Mouse (Mus musculus): Measurements from ENCODE around the gene Gm21992. TPM values are rescaled to one million over a fixed set of nuclear protein-coding genes. Genes with fewer than 3 reads are reported as not detected.

Gm21992 gene
- total RNA-seq, 2 experiments from 2014 or later, result 11.3 to 14.0 TPM

- intact Hi-C loops (cut with DNase I), result no loop called here
- TF ChIP-seq CTCF (IDR thresholded peaks at IDR 0.05), result no peak
- DNase-seq, result no peak
- no peak overlapping the region for H3K4me3 ChIP-seq
- H3K27ac ChIP-seq, result no peak overlapping the region
These were observed 94.7 kb downstream of the Gm21992 start for GRCm38 (mm10) chr19:4716756-4717155.

DNA sequence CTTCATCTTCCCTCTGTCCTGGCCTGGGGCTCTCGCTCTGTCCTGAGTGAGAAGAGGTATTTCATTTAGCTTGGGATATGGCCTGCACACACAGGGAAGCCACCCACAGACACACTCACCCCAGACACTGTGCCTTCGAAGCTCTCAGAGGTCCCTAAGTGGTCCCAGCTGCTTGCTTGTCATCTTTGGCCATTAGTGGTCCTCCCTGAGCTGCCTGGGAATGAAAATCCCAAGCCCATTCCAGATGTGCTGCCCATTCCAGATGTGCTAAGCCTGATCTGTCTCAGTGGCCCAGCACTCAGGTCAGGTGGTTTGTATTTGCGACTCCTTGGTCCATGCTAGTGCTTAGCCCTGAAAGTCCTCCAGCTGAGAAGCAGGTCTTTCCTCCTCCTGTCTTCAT lies 97.5 kb downstream of the Gm21992 start:
- no peak overlapping the region for H3K27ac ChIP-seq
- no peak for TF ChIP-seq CTCF (IDR thresholded peaks at IDR 0.05)
- intact Hi-C loops (cut with DNase I), result no loop called here
- no peak for DNase-seq
- no peak overlapping the region for H3K4me3 ChIP-seq

GRCm38 (mm10) chr19:4712781-4713526 lies 98.5 kb downstream of the Gm21992 start:
- TF ChIP-seq CTCF (IDR thresholded peaks at IDR 0.05), result no peak
- no peak for DNase-seq
- Histone ChIP-seq H3K4me3 (peak overlapping the region; percentile 68), H3K27ac (no peak overlapping the region)
- intact Hi-C loops (cut with DNase I), result no loop called here

DNA sequence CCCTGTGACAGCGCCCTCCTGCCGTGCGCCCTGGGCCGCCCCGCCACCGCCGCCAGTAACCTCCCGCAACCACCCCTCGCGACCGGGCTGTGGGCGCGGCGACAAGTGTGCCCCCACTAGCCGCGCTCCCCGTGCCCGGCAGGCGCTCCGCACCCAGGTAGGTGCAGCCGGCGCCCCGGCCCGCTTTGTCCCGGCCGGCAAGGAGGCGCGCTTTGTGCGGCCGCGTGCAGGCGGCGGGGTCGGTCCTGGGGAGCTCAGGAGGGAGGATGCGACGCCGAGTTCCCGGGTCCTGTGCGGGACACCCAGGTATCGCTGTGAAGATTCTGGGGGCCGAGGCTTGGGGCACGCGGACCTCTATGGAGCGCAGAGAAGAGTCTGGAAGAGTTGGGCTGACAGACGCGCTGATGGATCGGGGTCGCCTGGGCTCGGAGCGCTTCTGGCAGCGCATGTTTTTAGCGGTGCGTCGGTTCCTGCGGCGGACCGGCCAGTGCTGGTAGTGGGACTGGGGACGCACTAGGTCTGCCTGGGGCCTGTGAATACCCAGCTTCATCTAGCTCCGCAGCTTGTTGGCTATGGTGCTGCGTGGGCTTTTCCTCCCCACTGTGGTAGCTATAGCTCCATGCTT lies 99.1 kb downstream of the Gm21992 start:
- Histone ChIP-seq H3K4me3 (peak overlapping the region; percentile 68), H3K27ac (no peak overlapping the region)
- no peak for DNase-seq
- TF ChIP-seq CTCF (IDR thresholded peaks at IDR 0.05), result no peak
- intact Hi-C loops (cut with DNase I), result no loop called here

DNA sequence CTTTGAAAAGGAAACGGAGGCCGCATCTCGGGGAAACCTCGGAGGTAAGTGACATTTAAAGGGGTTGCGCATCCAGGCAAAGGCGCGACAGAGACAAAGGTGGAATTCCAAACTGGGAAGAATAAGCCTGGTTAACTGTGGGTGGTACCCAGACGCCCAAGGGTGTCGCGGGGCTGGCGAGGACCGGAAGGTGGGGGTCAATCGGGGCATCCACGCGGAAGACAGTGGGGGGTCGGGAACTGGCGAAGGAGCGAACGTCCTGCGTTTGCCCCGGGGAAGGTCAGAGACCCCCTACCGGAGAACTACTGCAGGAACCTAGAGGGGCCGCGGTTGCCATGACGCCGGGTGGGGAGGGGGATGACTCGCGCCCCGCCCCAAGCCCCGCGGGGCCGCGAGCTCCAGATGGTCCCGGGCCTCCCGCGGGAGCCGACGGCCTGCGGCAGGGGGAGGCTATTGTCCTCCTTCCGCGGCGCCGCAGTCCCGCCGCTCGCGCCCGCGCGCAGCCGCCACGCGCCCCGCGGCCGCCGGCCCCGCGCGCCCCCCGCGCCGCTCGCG lies 99.7 kb downstream of the Gm21992 start:
- DNase-seq, result no peak
- Histone ChIP-seq H3K27ac (no peak overlapping the region), H3K4me3 (peak overlapping the region; percentile 68)
- intact Hi-C loops (cut with DNase I), result no loop called here
- TF ChIP-seq CTCF (IDR thresholded peaks at IDR 0.05), result no peak

GRCm38 (mm10) chr19:4711098-4711600 lies 100.3 kb downstream of the Gm21992 start, which contains the start of gene Sptbn2:
Sptbn2 (plus strand) TSS chr19:4711167.
- intact Hi-C loops (cut with DNase I), result no loop called here
- peak within 1 kb of the TSS; percentile 68 for H3K4me3 ChIP-seq
- DNase-seq, result no peak
- no peak within 1 kb of the TSS for H3K27ac ChIP-seq
- no peak for TF ChIP-seq CTCF (IDR thresholded peaks at IDR 0.05)

GRCm38 (mm10) chr19:4708765-4709164 lies 102.6 kb downstream of the Gm21992 start:
- TF ChIP-seq CTCF (IDR thresholded peaks at IDR 0.05), result no peak
- intact Hi-C loops (cut with DNase I), result no loop called here
- Histone ChIP-seq H3K4me3 (no peak overlapping the region), H3K27ac (no peak overlapping the region)
- no peak for DNase-seq

- H3K27ac ChIP-seq, result no peak overlapping the region
- no peak for TF ChIP-seq CTCF (IDR thresholded peaks at IDR 0.05)
- intact Hi-C loops (cut with DNase I), result no loop called here
These were observed 110.2 kb downstream of the Gm21992 start for GRCm38 (mm10) chr19:4701221-4701620.

DNA sequence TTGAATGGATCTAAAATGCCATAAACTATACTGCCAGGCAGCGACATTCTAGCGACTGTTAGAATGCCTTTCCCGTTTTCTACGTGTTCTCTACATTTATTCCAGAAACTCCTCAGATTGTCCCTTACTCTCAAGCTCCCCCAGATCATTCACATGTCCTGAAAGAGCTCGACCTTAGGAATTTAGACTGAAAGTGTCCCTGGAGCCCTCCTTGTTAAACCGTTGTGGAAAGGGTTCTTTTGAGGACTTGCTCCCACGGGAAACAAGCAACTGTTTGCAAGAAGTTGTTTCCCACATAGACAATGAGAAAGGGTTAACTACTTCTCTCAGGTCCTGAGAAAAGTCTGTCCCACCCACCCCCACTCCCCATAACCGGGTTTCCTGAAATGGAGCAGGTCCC lies 110.8 kb downstream of the Gm21992 start:
- TF ChIP-seq CTCF (IDR thresholded peaks at IDR 0.05), result no peak
- Histone ChIP-seq H3K4me3 (no peak overlapping the region), H3K27ac (no peak overlapping the region)
- intact Hi-C loops (cut with DNase I), result no loop called here
- DNase-seq, result no peak

More at GRCm38 (mm10) chr19:4701221-4701620, 110.2 kb downstream of the Gm21992 start:
- H3K4me3 ChIP-seq, result no peak overlapping the region
- DNase-seq, result no peak

GRCm38 (mm10) chr19:4699821-4700220 lies 111.6 kb downstream of the Gm21992 start:
- no peak overlapping the region for H3K27ac ChIP-seq
- intact Hi-C loops (cut with DNase I), result no loop called here
- TF ChIP-seq CTCF (IDR thresholded peaks at IDR 0.05), result no peak
- DNase-seq, result no peak
- H3K4me3 ChIP-seq, result no peak overlapping the region

GRCm38 (mm10) chr19:4698856-4699255 lies 112.6 kb downstream of the Gm21992 start:
- intact Hi-C loops (cut with DNase I), result no loop called here

DNA sequence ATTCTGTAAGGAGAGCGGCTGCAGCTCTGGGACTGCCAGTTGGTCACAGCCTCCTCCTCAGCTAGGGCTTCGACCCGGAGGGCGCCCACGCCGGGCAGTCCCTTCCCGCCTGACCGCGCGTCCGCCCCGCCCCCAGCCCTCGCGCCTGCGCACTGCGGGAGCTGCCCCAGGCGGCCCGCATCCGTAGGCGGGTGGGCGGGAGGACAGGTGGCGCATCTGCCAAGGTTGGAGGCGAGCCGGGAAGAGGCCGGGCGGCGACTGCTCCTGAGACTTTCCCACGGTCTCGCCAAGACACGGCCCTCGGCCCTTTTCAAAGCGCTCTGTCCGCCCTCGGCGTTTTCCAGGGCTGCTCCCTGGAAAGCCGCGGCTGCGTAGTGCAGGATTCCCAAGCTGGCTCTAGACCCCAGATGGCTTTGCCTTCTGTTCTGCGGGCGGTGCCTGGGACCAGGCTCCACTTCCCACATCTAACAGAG lies 113.2 kb downstream of the Gm21992 start, which contains the start of gene Gm960:
Gene Gm960, minus strand, starts transcription at position 464 of the 473 bp plus-strand sequence.
- intact Hi-C loops (cut with DNase I), result no loop called here
- peak within 1 kb of the TSS; percentile 43; the same call in 1 of the 2 replicates for H3K27ac ChIP-seq
- peak; percentile 81 for DNase-seq
- no peak for TF ChIP-seq CTCF (IDR thresholded peaks at IDR 0.05)
- H3K4me3 ChIP-seq, result peak within 1 kb of the TSS; percentile 71

More at GRCm38 (mm10) chr19:4698856-4699255, 112.6 kb downstream of the Gm21992 start:
- Histone ChIP-seq H3K27ac (no peak overlapping the region), H3K4me3 (peak overlapping the region; percentile 71)
- TF ChIP-seq CTCF (IDR thresholded peaks at IDR 0.05), result no peak
- DNase-seq, result no peak

GRCm38 (mm10) chr19:4697721-4698120 lies 113.7 kb downstream of the Gm21992 start:
- Histone ChIP-seq H3K27ac (no peak overlapping the region), H3K4me3 (peak overlapping the region; percentile 71)
- no peak for TF ChIP-seq CTCF (IDR thresholded peaks at IDR 0.05)
- intact Hi-C loops (cut with DNase I), result no loop called here
- no peak for DNase-seq
